Comparison of ENCODE assay signal across 1 mouse cellular context in genomic region chr11:79494976-79495800, GRCm38 (mm10).
TF ChIP-seq lines count a peak whose summit lies in the region.

No protein-coding gene starts in this region.

TF ChIP-seq in C2C12, 6 proteins besides CTCF, POLR2A, EP300 and RAD21:
- peak; percentile 42 for TF ChIP-seq MAX (IDR thresholded peaks at IDR 0.05)
- TF ChIP-seq MYOG (IDR thresholded peaks at IDR 0.05; ENCODE audit: control insufficient read depth, extremely low read depth, insufficient read length), result no peak
TF ChIP-seq in C2C12: peak in this region for 1.
